Mouse (Mus musculus) cortical plate, adult 2 months (tissue): ENCODE results near the gene Efna5. TPM values are rescaled to one million over a fixed set of nuclear protein-coding genes. Genes with fewer than 3 reads are reported as not detected.

Experiments
- H3K27ac ChIP-seq: fragments of 200-500 bp; 2 replicates; pipeline ENCODE4 v1.5.1; 2012; ENCODE audit warnings: low read length, control low read depth, inconsistent platforms; ENCODE audit not compliant: insufficient read depth
- H3K4me1 ChIP-seq: fragments of 200-500 bp; 2 replicates; pipeline ENCODE4 v1.6.1; 2011; ENCODE audit warnings: low read length; ENCODE audit not compliant: control insufficient read depth, insufficient read depth
- H3K4me3 ChIP-seq: fragments of 200-500 bp; 2 replicates; pipeline ENCODE4 v1.5.1; 2011; ENCODE audit warnings: mild to moderate bottlenecking, low read length, control low read depth; ENCODE audit not compliant: insufficient read depth
- CTCF ChIP-seq: fragments of 200-500 bp; IDR thresholded peaks from 2 replicates; pipeline ENCODE4 v1.5.1; 2011; ENCODE audit warnings: mild to moderate bottlenecking, control low read depth, low read length; ENCODE audit not compliant: insufficient read depth; ENCODE audit errors: extremely low read depth
- POLR2A ChIP-seq: fragments of 200-500 bp; IDR thresholded peaks from 2 replicates; pipeline ENCODE4 v1.6.1; 2011; ENCODE audit warnings: mild to moderate bottlenecking, low read length, control low read depth; ENCODE audit not compliant: insufficient read depth; ENCODE audit errors: extremely low read depth
- polyA plus RNA-seq: library from polyadenylated mRNA; depleted of rRNA; stranded (reverse); fragments of >200 nt; gene quantifications from 2 replicates; pipeline ENCODE4 v1.2.3, GENCODE M21; 2012; rRNA removed

The Efna5 gene
- 13.6 and 14.8 TPM in 2 replicates for polyA plus RNA-seq

DNA sequence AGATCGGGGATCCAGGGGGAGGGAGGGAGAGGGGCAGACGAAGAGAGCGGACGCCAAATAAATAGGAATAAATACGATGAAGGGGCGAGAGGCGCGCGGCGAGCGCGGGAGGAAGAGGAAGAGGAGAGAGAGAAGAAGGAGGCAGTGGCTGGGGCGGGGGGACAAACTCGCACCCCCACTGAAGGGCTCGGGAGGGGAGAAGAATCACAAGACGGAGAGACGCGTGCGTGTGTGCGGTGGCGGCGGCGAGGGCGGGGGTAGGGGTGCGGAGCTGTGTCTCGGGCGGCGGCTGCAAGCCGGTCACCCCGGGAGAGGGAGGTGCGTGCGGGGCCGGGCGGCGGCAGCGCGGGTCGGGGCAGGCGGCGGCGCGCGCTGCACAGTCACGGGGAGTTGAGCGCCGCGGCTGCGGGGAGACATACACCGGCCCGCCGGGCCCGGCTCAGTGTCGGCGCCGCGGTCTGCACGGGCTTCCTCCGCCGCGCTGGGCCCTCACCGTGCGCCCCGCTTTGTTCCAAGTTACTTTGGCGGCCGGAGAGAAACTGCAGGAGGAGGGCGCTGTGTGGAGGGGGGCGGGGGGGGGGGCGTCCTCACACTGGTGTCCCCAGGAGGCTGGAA lies at the start of gene Efna5:
Efna5 (minus strand) TSS at position 142 of the 615 bp plus-strand sequence.
- no peak for TF ChIP-seq POLR2A
- peak within 1 kb of the TSS; percentile 57 for H3K4me3 ChIP-seq
- H3K27ac ChIP-seq = peak within 1 kb of the TSS; percentile 79
- H3K4me1 ChIP-seq = peaks cover 1% of the 10 kb centered on the region; the same call in 1 of the 2 replicates

DNA sequence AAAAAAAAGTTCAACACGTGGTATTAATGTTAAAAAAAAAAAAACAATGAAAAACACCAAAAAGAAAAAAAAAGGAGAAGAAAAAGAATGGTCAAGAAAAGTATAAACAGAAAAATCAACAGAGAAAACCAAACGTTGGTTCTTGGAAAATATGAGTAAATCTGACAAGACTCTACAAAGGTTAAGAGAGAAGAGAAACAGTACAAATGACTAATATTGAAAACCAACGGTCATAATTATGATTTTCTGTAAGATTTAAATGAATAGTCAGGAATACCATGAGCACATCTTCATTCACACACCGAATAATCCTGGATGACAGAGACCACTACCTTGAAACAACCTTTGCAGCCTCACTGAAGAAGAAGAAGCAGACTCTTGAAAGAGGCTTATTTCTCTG lies 34.2 kb upstream of the Efna5 start:
- Histone ChIP-seq H3K27ac (no peak overlapping the region), H3K4me3 (no peak overlapping the region), H3K4me1 (no peaks in the 10 kb centered on the region)
- TF ChIP-seq POLR2A = no peak
- no peak for TF ChIP-seq CTCF

DNA sequence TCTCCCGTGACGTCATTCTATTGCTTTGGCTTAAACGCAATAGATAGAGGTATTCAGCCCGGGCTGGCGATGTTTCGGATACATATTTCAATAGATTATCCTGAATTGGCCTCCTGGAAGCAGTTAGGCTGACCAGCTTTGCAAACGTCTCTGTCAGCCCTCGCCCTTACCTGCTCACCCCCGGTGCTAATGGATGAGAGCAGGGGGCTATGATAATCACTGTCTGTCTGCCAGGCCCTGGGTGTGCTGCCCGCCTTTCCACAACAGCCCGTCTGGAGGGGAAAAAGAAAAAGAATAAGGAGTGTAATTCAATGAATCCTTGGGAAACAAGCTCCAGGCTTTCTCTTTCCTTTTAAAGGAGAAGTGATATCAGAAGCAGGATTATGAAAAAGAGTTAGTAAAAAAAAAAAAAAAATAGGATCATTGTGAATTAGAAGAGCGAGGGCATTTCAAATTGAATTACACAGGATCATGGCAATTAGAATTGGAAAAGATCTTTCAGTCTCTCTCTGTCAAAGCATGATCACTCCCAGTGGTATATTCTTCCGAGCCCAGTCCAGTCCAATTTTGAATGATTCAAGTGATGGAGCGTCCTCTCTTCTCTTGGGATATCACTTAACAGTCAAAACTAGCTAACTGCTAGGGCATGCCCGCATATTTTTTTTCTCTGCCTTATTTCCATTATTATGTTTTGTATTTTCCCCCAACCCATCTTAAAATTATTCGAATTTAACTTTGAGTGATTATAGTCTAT lies 24.8 kb upstream of the Efna5 start:
- Histone ChIP-seq H3K4me3 (no peak overlapping the region), H3K27ac (no peak overlapping the region), H3K4me1 (no peaks in the 10 kb centered on the region)
- no peak for TF ChIP-seq CTCF
- TF ChIP-seq POLR2A = no peak

DNA sequence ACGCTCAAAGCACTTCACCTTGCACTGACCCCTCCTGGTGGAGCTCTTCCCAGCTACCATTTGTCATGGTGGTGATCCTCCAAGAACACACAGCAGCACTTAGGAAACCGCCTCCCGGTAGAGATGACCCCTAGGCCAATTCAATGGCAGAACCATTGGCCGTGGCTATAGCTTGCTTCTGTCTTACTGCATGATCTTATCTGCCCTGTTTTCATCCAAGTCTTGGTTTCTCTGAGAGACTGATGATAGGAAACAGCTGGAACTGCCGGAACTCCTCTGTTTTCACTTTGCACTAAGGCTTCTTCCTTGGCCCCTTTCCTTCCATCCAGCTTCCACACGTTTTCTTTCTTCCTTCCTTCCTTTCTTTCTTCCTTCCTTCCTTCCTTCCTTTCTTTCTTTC lies 17.9 kb upstream of the Efna5 start:
- Histone ChIP-seq H3K27ac (no peak overlapping the region), H3K4me3 (no peak overlapping the region), H3K4me1 (no peaks in the 10 kb centered on the region)
- TF ChIP-seq CTCF (no peak), POLR2A (no peak)

DNA sequence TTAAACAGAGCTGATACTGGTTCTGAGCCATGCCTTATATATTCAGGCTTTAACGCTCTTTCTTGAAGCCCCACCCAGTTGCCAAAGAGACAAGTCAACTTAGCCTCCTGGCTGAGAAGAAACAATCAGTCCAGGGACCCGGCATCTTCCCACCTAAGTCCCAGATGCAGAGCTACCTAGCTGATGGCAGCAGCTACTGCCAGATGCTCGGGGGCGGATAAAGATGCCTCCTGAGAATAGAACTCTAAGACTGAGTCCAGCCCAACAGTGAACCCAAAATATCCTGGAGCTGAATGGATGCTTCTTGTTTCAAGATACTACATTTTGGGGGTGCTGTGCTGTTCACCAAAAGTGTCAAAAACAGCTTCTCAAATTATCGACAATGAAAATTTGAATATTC lies 8.9 kb upstream of the Efna5 start:
- TF ChIP-seq POLR2A (no peak), CTCF (no peak)
- Histone ChIP-seq H3K4me3 (no peak overlapping the region), H3K27ac (no peak overlapping the region), H3K4me1 (no peaks in the 10 kb centered on the region)

DNA sequence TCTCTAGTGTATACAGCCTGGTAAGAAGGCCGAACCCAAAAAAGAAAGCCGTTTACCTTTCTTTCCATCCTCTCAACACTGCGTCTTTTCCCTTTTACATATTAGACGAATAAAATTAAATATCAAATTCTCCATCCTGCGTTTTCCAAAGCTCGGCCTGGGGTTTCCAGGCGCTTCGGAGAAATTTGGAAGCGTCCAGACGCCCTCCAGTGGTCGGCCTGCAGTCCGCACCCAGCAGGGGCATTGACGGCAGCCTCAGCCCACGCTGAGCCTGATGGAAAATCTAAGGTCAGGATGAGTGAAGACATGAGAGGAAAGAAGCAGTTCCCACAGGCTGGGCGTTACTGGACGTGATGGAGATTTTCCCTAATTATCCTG lies 3.0 kb upstream of the Efna5 start:
- Histone ChIP-seq H3K27ac (no peak overlapping the region), H3K4me3 (peak overlapping the region; percentile 57), H3K4me1 (peaks cover 1% of the 10 kb centered on the region; the same call in 1 of the 2 replicates)
- peak; percentile 67 for TF ChIP-seq CTCF
- TF ChIP-seq POLR2A = no peak

DNA sequence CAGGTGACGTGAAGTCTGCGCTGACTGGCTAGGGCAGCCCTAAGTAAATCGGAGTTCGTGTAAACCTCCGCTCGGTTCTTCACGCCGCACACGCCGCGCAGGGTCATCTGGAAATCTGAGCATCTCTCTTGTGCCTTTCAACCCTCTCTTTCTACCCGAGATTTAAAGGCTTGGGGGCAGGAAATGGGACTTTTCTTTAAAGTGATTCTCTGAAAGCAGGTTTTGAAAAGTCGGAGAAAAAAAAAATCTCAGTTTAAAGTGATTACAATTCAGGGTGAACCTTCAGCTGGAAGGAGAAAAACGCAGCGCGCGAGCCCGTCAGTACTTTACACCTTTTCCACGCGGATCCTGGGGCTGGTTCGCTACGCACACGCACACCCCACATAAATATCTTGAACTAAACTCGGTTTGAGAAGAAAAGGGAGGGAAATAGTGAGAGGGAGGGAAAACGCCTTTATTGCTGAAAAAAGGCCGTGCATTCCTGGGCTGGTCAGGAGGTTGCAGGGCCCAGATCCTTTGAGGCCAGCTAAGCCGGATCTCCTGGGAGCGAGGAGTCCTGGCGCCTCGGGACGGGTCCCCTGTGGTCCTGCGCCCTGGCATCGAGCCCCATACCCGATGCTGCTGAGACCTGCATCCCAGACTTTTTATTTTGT lies 2.5 kb upstream of the Efna5 start:
- peaks cover 1% of the 10 kb centered on the region; the same call in 1 of the 2 replicates for H3K4me1 ChIP-seq
- 0 out of 2 replicates have a peak overlapping the region, but pooled peaks have one; percentile 42 for H3K27ac ChIP-seq
- H3K4me3 ChIP-seq = peak overlapping the region; percentile 57
- TF ChIP-seq POLR2A = no peak
- no peak for TF ChIP-seq CTCF

DNA sequence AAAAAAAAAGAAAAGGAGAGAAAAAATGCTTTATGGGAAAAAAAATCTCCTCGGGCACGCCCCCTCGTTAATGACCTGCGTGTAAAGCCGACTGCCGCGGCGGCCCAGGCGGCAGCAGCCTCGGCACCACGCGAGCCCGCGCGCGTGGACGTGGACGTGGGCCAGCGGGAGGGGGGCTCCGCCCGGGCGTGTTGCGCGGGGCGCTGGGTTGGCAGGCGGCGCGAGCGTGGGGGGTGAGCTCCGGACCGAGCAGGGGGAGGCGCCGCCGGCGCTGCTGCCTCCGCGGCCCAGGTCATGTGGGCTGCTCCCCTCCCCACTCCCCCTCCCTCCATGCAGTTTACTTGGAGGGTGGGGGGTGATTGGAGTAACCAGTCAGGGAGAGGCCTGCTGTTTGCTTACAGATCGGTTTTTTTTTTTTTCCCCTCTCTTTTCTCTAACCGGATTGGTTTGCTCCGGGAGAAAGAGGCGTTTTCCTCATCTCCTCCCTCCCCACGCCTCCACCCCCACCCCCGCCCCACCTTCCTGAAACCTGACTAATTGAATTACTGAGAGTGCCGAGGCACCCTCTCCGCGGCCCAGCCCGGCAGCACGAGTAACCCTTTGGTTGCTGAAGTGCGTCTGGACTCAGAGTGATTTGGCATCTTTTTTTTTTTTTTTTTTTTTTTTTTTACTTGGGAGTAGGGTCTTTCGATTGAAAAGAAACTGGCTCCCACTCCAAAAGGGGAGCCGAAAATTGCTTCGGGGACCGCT lies 1.8 kb upstream of the Efna5 start:
- Histone ChIP-seq H3K4me1 (peaks cover 1% of the 10 kb centered on the region; the same call in 1 of the 2 replicates), H3K4me3 (peak overlapping the region; percentile 57), H3K27ac (peak overlapping the region; percentile 57; the same call in 1 of the 2 replicates)
- TF ChIP-seq POLR2A (no peak), CTCF (no peak)
